ENCODE assay signal across 16 mouse cellular contexts in the genomic region with DNA sequence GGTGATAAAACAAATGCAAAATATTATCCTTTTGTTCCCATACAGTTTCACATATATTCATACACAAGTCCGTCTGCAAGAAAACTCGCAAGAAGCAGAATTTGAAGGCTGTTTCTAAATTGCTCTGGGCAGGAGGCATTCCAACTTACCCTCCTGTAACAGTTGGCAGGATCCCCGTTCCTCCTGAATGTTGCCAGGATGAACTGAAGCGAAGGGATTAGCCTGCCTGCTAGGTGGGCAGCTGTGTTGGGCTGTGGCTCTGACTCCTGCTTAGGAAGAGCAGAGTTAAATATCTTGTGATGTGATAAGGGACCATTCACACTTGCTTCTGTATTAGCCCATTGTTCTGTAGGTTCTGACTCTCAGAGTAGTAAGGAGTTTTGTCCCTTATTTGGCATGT. TPM values are rescaled to one million over a fixed set of nuclear protein-coding genes. Genes with fewer than 3 reads are reported as not detected.
"Had no signal": no experiment of that assay in that cellular context is flagged by ENCODE, and none has a peak within 500 bp of the region (broad histone marks: within the 10 kb centered on the region; RNA-seq: fewer than 3 reads in every experiment).

No protein-coding gene starts in this region.

- H3K27ac ChIP-seq: limb, embryonic 15.5 days; liver, embryonic 12.5 days; midbrain, embryonic 10.5 days; midbrain, embryonic 15.5 days; neural tube, embryonic 13.5 days; stomach, embryonic 15.5 days had no signal

- H3K9me3 ChIP-seq: limb, embryonic 15.5 days; liver, embryonic 12.5 days; midbrain, embryonic 10.5 days; midbrain, embryonic 15.5 days; neural tube, embryonic 13.5 days; stomach, embryonic 15.5 days had no signal

- H3K4me1 ChIP-seq: limb, embryonic 15.5 days; liver, embryonic 12.5 days; midbrain, embryonic 10.5 days; midbrain, embryonic 15.5 days; neural tube, embryonic 13.5 days; stomach, embryonic 15.5 days had no signal

- H3K4me2 ChIP-seq: limb, embryonic 15.5 days; liver, embryonic 12.5 days; lung, embryonic 14.5 days; midbrain, embryonic 15.5 days; neural tube, embryonic 13.5 days; stomach, embryonic 15.5 days had no signal

- H3K36me3 ChIP-seq: limb, embryonic 15.5 days; liver, embryonic 12.5 days; midbrain, embryonic 15.5 days; neural tube, embryonic 13.5 days; stomach, embryonic 15.5 days had no signal

- H3K27me3 ChIP-seq: limb, embryonic 15.5 days; liver, embryonic 12.5 days; midbrain, embryonic 15.5 days; neural tube, embryonic 13.5 days; stomach, embryonic 15.5 days had no signal

- H3K4me3 ChIP-seq: limb, embryonic 15.5 days; liver, embryonic 12.5 days; midbrain, embryonic 10.5 days; midbrain, embryonic 15.5 days; neural tube, embryonic 13.5 days; stomach, embryonic 15.5 days had no signal

- ATAC-seq: liver, embryonic 12.5 days; midbrain, embryonic 15.5 days had no signal

- DNase-seq: kidney, postnatal 14 days; lung, embryonic 14.5 days; lung, postnatal 10 days; lung, postnatal 4 days; right cerebral cortex, postnatal 14 days; thymus, adult 2 months; thymus, postnatal 25 days had no signal

- H3K9ac ChIP-seq: limb, embryonic 15.5 days; liver, embryonic 12.5 days; lung, embryonic 14.5 days; midbrain, embryonic 15.5 days; neural tube, embryonic 13.5 days; stomach, embryonic 15.5 days had no signal

RNA-seq across cellular contexts. Expression of gene Sox2, which starts 30.1 kb away (rescaled TPM):
- total RNA-seq: megakaryocyte, adult 5-6 weeks had no signal
- polyA plus RNA-seq: liver, embryonic 12.5 days; liver, embryonic 16.5 days; spleen, adult 2 months had no signal
